Mouse (Mus musculus): ENCODE results near the gene Clic4.
A peak's percentile ranks its signal among the peaks of the same experiment; 100 is the strongest.

The Clic4 gene

GRCm38 (mm10) chr4:135256536-135257450, 15.8 kb downstream of the Clic4 start:
- DNase-seq = no peak

- DNase-seq = no peak
These were observed 17.8 kb downstream of the Clic4 start for GRCm38 (mm10) chr4:135254770-135255169.

- DNase-seq = no peak
These were observed 18.3 kb downstream of the Clic4 start for GRCm38 (mm10) chr4:135254321-135254720.

- no peak for DNase-seq
These were observed 19.2 kb downstream of the Clic4 start for GRCm38 (mm10) chr4:135253239-135254039.

GRCm38 (mm10) chr4:135251801-135252200, 20.8 kb downstream of the Clic4 start:
- DNase-seq = no peak

GRCm38 (mm10) chr4:135248250-135249018, 24.2 kb downstream of the Clic4 start:
- DNase-seq = no peak

- no peak for DNase-seq
These were observed 25.5 kb downstream of the Clic4 start for GRCm38 (mm10) chr4:135246866-135247756.

GRCm38 (mm10) chr4:135246444-135246843, 26.2 kb downstream of the Clic4 start:
- DNase-seq = peak; percentile 54

- peak; percentile 70 for DNase-seq
These were observed 26.8 kb downstream of the Clic4 start for GRCm38 (mm10) chr4:135245841-135246240.

GRCm38 (mm10) chr4:135244335-135244734, 28.3 kb downstream of the Clic4 start:
- no peak for DNase-seq

GRCm38 (mm10) chr4:135242913-135243541, 29.6 kb downstream of the Clic4 start:
- peak; percentile 74 for DNase-seq

GRCm38 (mm10) chr4:135242383-135242782, 30.2 kb downstream of the Clic4 start:
- DNase-seq = no peak

GRCm38 (mm10) chr4:135241669-135242068, 30.9 kb downstream of the Clic4 start:
- DNase-seq = no peak

- no peak for DNase-seq
These were observed 31.5 kb downstream of the Clic4 start for GRCm38 (mm10) chr4:135241106-135241505.

- no peak for DNase-seq
These were observed 32.3 kb downstream of the Clic4 start for GRCm38 (mm10) chr4:135240329-135240728.

GRCm38 (mm10) chr4:135238706-135239510, 33.7 kb downstream of the Clic4 start:
- DNase-seq = no peak

GRCm38 (mm10) chr4:135236658-135237057, 36.0 kb downstream of the Clic4 start:
- DNase-seq = no peak

GRCm38 (mm10) chr4:135235546-135235945, 37.1 kb downstream of the Clic4 start:
- DNase-seq = no peak

GRCm38 (mm10) chr4:135232563-135232962, 40.1 kb downstream of the Clic4 start:
- no peak for DNase-seq

- no peak for DNase-seq
These were observed 41.1 kb downstream of the Clic4 start for GRCm38 (mm10) chr4:135231543-135231942.

- no peak for DNase-seq
These were observed 41.5 kb downstream of the Clic4 start for GRCm38 (mm10) chr4:135231136-135231535.

Data from kidney, adult 18-20 months (tissue).